Mouse (Mus musculus): Measurements from ENCODE around the gene Cyp24a1. TPM values are rescaled to one million over a fixed set of nuclear protein-coding genes. Genes with fewer than 3 reads are reported as not detected.

Gene Cyp24a1
- total RNA-seq (2014; fragmentation: Nextera tagmentation), result not detected in 2 replicates
- not detected in 2 replicates for total RNA-seq (2017)

- peak; percentile 74 for ATAC-seq (replicated peaks; ENCODE audit: low FRiP score, low TSS enrichment, poor library complexity, severe bottlenecking)
Measured at GRCm38 (mm10) chr2:170497091-170497566, at the start of gene Cyp24a1. Cyp24a1 (minus strand) TSS chr2:170497145.

DNA sequence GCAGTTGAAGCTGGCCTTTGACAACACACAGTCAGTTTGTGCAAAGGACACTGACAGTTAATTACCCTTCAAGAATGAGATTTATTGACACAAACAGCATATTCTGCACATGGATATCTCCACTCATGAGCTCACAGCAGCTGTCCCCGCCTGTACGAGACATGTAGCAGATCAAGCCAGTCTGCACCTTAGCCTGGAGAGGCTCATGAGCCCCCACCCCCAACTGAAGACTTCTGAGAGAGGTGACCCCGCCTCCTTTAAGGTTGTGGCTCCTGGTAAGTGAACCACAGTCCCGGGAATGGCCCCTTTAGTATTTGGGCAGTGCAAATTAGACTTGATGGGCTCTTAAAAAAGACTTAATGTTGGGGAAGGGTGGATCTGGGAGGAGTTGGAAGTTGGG lies 48.8 kb upstream of the Cyp24a1 start:
- ATAC-seq (replicated peaks; ENCODE audit: low FRiP score, low TSS enrichment, poor library complexity, severe bottlenecking), result no peak

- ATAC-seq (replicated peaks; ENCODE audit: low FRiP score, low TSS enrichment, poor library complexity, severe bottlenecking), result no peak
Measured at GRCm38 (mm10) chr2:170544950-170545349, 48.0 kb upstream of the Cyp24a1 start.

GRCm38 (mm10) chr2:170544159-170544558 lies 47.2 kb upstream of the Cyp24a1 start:
- no peak for ATAC-seq (replicated peaks; ENCODE audit: low FRiP score, low TSS enrichment, poor library complexity, severe bottlenecking)

GRCm38 (mm10) chr2:170543625-170544024 lies 46.7 kb upstream of the Cyp24a1 start:
- ATAC-seq (replicated peaks; ENCODE audit: low FRiP score, low TSS enrichment, poor library complexity, severe bottlenecking), result no peak

GRCm38 (mm10) chr2:170539211-170539610 lies 42.3 kb upstream of the Cyp24a1 start:
- no peak for ATAC-seq (replicated peaks; ENCODE audit: low FRiP score, low TSS enrichment, poor library complexity, severe bottlenecking)

- ATAC-seq (replicated peaks; ENCODE audit: low FRiP score, low TSS enrichment, poor library complexity, severe bottlenecking), result no peak
Measured at GRCm38 (mm10) chr2:170535841-170536240, 38.9 kb upstream of the Cyp24a1 start.

- ATAC-seq (replicated peaks; ENCODE audit: low FRiP score, low TSS enrichment, poor library complexity, severe bottlenecking), result no peak
Measured at GRCm38 (mm10) chr2:170534803-170535174, 37.8 kb upstream of the Cyp24a1 start.

DNA sequence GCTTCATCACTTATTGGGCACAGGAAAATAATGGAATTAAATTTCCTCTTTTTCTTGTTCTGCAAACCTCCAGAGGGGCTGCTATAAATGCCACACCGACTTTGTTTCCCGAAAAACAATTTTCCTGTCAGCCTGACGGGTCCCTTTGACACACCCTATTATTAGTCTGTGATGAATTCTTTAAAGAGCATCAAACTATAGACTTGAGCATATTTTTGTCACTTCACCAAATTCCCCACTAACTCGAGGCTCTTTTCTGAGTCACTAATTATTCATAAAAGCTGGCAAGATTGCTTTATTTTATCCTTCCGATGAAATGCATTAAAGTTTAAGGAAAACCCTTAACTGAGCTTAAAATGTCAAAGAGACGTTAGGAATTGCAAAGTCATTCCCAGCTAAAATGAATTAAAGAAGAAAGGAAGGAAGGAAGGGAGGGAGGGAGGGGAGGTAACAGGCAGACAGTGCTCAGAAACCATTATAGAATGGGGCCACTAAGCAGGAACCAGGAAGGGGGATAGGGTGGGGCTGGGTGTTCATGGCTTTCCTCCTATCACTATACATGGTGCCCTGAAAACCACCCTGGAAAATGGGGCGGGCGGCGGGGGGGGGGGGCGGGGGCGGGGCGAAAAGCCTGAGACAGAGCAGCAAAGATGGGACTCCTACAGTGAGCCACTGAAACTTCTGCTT lies 37.3 kb upstream of the Cyp24a1 start:
- ATAC-seq (replicated peaks; ENCODE audit: low FRiP score, low TSS enrichment, poor library complexity, severe bottlenecking), result no peak

DNA sequence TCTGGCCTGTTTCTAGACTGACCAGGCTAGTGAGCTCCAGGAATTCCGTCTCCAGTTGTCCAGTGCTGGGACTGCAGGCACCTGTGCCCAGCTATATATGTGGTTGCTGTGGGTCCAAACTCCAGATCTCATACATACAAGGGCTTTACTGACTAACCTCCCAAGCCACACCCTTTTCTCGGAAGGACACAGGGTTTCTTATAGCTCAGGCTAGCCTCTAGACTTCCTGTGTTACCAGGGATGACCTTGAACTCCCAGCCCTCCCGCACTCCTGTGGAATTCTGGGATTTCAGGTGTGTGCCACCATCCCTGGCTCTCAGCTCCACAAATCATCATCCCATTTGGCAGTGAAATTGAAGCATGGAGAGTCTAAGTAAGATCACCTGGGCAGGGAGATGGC lies 33.3 kb upstream of the Cyp24a1 start:
- no peak for ATAC-seq (replicated peaks; ENCODE audit: low FRiP score, low TSS enrichment, poor library complexity, severe bottlenecking)

GRCm38 (mm10) chr2:170529766-170530165 lies 32.8 kb upstream of the Cyp24a1 start:
- no peak for ATAC-seq (replicated peaks; ENCODE audit: low FRiP score, low TSS enrichment, poor library complexity, severe bottlenecking)

GRCm38 (mm10) chr2:170528061-170528460 lies 31.1 kb upstream of the Cyp24a1 start:
- no peak for ATAC-seq (replicated peaks; ENCODE audit: low FRiP score, low TSS enrichment, poor library complexity, severe bottlenecking)

DNA sequence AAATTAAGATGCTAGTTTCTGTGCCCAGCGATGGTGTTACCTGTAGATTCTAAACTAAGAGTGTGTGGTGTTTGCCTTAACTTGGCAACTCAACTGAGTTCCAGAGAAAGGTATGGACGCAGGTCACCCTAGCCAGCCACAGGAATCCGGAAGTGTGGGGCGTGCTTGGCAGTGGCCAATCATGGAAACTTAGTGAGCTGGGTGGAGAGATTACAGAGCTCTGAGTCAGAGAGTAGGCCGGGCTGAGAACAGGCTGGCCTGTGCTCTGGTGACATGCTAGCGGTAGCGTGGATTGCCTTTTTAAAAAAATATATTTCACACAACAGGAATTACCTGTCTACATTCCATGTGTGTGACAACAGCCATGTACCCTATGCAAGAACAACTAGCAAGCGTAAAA lies 29.6 kb upstream of the Cyp24a1 start:
- no peak for ATAC-seq (replicated peaks; ENCODE audit: low FRiP score, low TSS enrichment, poor library complexity, severe bottlenecking)

GRCm38 (mm10) chr2:170520321-170520971 lies 23.5 kb upstream of the Cyp24a1 start:
- peak; percentile 81 for ATAC-seq (replicated peaks; ENCODE audit: low FRiP score, low TSS enrichment, poor library complexity, severe bottlenecking)

DNA sequence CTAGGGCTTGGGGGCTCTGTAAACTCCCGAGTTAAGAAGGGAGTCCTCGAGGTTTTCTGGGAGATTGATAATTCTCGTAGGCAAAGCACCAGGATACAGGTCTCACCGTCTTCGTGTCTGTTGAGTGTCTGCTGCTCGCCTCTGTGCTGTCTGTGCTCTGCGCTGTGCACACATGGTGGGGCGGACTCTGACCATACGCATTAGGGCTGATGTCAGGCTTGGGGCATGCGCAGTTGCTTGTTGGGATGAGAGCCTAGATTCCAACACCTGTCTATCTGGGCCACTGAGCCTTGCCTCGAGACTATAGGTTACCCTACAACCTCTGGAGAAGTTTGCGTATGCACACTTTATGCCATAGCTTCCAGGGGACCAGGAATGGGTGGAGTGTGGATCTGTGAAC lies 16.8 kb upstream of the Cyp24a1 start:
- no peak for ATAC-seq (replicated peaks; ENCODE audit: low FRiP score, low TSS enrichment, poor library complexity, severe bottlenecking)

- ATAC-seq (replicated peaks; ENCODE audit: low FRiP score, low TSS enrichment, poor library complexity, severe bottlenecking), result peak; percentile 80
Measured at GRCm38 (mm10) chr2:170511073-170511891, 14.3 kb upstream of the Cyp24a1 start.

- ATAC-seq (replicated peaks; ENCODE audit: low FRiP score, low TSS enrichment, poor library complexity, severe bottlenecking), result peak; percentile 60
Measured at GRCm38 (mm10) chr2:170508821-170509220, 11.9 kb upstream of the Cyp24a1 start.

DNA sequence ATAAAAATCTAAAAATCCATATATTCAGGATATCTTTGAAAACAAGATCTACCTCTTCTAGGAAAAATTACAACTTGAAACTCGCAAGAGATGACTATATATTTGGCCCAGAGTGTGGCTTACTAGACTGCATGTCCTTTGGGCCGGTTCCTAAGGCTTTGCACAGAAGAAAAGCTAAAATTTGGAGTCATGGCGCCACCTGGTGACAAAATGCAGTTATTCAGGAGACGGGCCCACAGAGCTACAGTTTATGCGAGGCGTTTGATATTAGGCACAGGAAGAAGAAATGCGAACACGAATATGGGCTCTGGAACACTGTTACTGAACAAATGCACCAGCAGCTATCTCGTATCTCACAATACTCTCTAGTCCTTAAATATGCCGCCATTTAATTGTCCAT lies 10.8 kb upstream of the Cyp24a1 start:
- ATAC-seq (replicated peaks; ENCODE audit: low FRiP score, low TSS enrichment, poor library complexity, severe bottlenecking), result peak; percentile 48

DNA sequence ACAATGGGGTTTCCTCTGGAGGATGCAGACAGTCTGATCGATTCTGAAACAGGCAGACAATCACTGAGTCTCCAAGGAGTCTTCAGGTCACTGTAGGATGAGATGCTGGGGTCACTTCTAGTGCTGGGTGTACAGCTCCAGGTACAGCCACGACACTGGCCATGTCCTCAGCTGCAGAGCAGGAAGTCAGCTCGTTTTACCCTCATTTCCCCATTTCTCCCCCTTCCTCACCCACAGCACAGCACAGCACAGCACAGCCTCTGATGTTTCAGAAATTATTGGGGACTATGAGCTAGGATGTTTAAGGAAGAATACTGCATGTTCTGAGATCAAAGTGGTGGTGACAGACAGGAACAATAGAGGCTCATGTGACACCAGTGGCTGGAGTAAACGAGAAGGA lies 7.0 kb upstream of the Cyp24a1 start:
- no peak for ATAC-seq (replicated peaks; ENCODE audit: low FRiP score, low TSS enrichment, poor library complexity, severe bottlenecking)

DNA sequence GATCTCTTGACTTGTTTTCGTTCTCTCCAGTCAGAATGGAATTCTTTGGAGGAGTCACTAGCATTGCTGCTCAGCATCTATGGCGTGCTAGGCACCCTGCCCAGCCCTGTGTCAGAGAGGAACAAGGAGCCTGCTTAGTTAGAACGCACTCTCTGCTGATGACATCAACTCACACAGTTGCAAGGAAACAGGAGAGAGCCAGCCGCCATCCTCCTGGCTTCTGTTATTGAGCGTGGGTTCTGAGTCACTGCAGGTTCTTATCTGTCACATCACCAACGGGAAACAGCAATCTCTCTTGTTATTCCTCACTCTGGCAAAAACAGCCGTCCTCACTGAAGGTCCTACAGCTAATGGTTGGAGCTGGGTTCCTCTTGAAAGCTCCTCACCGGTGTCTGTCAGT lies 6.4 kb upstream of the Cyp24a1 start:
- ATAC-seq (replicated peaks; ENCODE audit: low FRiP score, low TSS enrichment, poor library complexity, severe bottlenecking), result no peak
